Mouse (Mus musculus) hindbrain, embryonic 14.5 days (tissue): Measurements from ENCODE around the gene Vps53. TPM values are rescaled to one million over a fixed set of nuclear protein-coding genes. Genes with fewer than 3 reads are reported as not detected.

Experiments used
- ATAC-seq: fragments of 200-750 bp; cut with Nextera tagmentation; 2 replicates; pipeline ENCODE4 v1.8.0; 2017; ENCODE audit warnings: moderate number of reproducible peaks, mild to moderate bottlenecking, moderate TSS enrichment, moderate library complexity; ENCODE audit not compliant: low FRiP score
- DNase-seq: peaks from one replicate; pipeline ENCODE4 v3.0.0-alpha.2; 2015; ENCODE audit warnings: low spot score
- H3K27ac ChIP-seq: fragments of 300-500 bp; sonication (generic); 2 replicates; pipeline ENCODE4 v1.5.1; 2014; ENCODE audit warnings: mild to moderate bottlenecking, moderate library complexity
- H3K27me3 ChIP-seq: fragments of 300-500 bp; sonication (generic); 2 replicates; pipeline ENCODE4 v1.6.1; 2014; ENCODE audit warnings: mild to moderate bottlenecking, low read length, mixed read lengths; ENCODE audit not compliant: control insufficient read depth, insufficient read depth
- H3K36me3 ChIP-seq: fragments of 300-500 bp; sonication (generic); replicated peaks from 2 replicates; pipeline ENCODE4 v1.6.1; 2014; ENCODE audit not compliant: control insufficient read depth, insufficient read depth
- H3K4me1 ChIP-seq: fragments of 300-500 bp; sonication (generic); replicated peaks from 2 replicates; pipeline ENCODE4 v1.6.1; 2014; ENCODE audit warnings: antibody characterized with exemption, low read length, mixed read lengths; ENCODE audit not compliant: control insufficient read depth, insufficient read depth
- H3K4me2 ChIP-seq: fragments of 300-500 bp; sonication (generic); replicated peaks from 2 replicates; pipeline ENCODE4 v1.6.1; 2014; ENCODE audit warnings: mild to moderate bottlenecking, moderate library complexity
- H3K4me3 ChIP-seq: fragments of 300-500 bp; sonication (generic); replicated peaks from 2 replicates; pipeline ENCODE4 v1.5.1; 2014; ENCODE audit warnings: mild to moderate bottlenecking, low read length
- H3K9ac ChIP-seq: fragments of 300-500 bp; sonication (generic); 2 replicates; pipeline ENCODE4 v1.6.1; 2014
- H3K9me3 ChIP-seq: fragments of 300-500 bp; sonication (generic); 2 replicates; pipeline ENCODE4 v1.6.1; 2016; ENCODE audit warnings: low read length; ENCODE audit not compliant: control insufficient read depth
- WGBS: fragments of 180-500 bp; shearing (Covaris S2); extraction: QIAGEN DNeasy Blood & Tissue Kit; methylation state at CpG from one replicate; pipeline ENCODE4 v1.1.7; 2014; 5-methylcytosine and 5-hydroxymethylcytosine counted together
- polyA plus RNA-seq: library from polyadenylated mRNA; unstranded; fragments of >200 nt; fragmentation: Nextera tagmentation; extraction: Ambion mirVana; gene quantifications from 2 replicates; pipeline ENCODE4 v1.2.1, GENCODE M21; 2014

Gene Vps53
- polyA plus RNA-seq, 1 experiment from 2014 or later, result 67.0 TPM

- ATAC-seq, result no peak
- Histone ChIP-seq H3K36me3 (0 out of 2 replicates have a peak, but pooled peaks cover 7% of the 10 kb centered on the region), H3K4me1 (peaks cover 12% of the 10 kb centered on the region), H3K9me3 (no peaks in the 10 kb centered on the region), H3K9ac (no peak overlapping the region), H3K27ac (no peak overlapping the region), H3K4me2 (no peak overlapping the region), H3K4me3 (no peak overlapping the region), H3K27me3 (no peaks in the 10 kb centered on the region)
- 87% methylated on average over 3 of the region's 3 CpGs for WGBS
- no peak for DNase-seq
These were observed 140.0 kb downstream of the Vps53 start for GRCm38 (mm10) chr11:76039271-76040053.

GRCm38 (mm10) chr11:76037581-76038294 is 141.7 kb downstream of the Vps53 start:
- no peak overlapping the region for H3K4me2 ChIP-seq
- H3K27me3 ChIP-seq, result no peaks in the 10 kb centered on the region
- 0 out of 2 replicates have a peak, but pooled peaks cover 7% of the 10 kb centered on the region for H3K4me1 ChIP-seq
- H3K9me3 ChIP-seq, result no peaks in the 10 kb centered on the region
- H3K27ac ChIP-seq, result no peak overlapping the region
- 63% methylated on average over 6 of the region's 6 CpGs for WGBS
- H3K36me3 ChIP-seq, result no peaks in the 10 kb centered on the region
- H3K4me3 ChIP-seq, result no peak overlapping the region
- no peak for DNase-seq
- ATAC-seq, result no peak
- no peak overlapping the region for H3K9ac ChIP-seq

DNA sequence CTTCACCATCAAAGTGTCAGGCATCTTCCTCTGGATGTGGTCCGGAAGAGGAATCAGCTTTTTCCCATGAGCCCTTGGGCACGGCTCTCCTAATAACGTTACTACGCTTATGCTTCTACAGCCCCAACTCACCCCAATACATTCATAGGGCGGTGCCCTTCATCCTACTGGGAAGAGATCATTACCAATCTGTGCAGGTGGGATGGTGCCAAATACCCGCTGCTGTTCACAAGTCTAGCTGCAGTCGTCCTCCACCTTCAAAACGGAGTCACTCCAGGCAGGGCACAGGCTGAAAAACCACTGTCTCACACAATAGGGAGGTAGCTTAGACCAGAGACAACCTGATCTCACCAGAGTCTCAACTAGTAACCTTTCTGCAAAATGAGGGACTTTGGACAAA is 144.3 kb downstream of the Vps53 start:
- Histone ChIP-seq H3K4me2 (no peak overlapping the region), H3K36me3 (no peaks in the 10 kb centered on the region), H3K27me3 (no peaks in the 10 kb centered on the region), H3K4me1 (no peaks in the 10 kb centered on the region), H3K27ac (no peak overlapping the region), H3K9me3 (no peaks in the 10 kb centered on the region), H3K4me3 (no peak overlapping the region), H3K9ac (no peak overlapping the region)
- 83% methylated on average over 8 of the region's 8 CpGs for WGBS
- no peak for DNase-seq
- ATAC-seq, result no peak

GRCm38 (mm10) chr11:76033836-76034235 is 145.6 kb downstream of the Vps53 start:
- Histone ChIP-seq H3K4me1 (no peaks in the 10 kb centered on the region), H3K27ac (no peak overlapping the region), H3K4me3 (no peak overlapping the region), H3K9ac (no peak overlapping the region), H3K4me2 (no peak overlapping the region), H3K9me3 (no peaks in the 10 kb centered on the region), H3K27me3 (no peaks in the 10 kb centered on the region), H3K36me3 (no peaks in the 10 kb centered on the region)
- 54% methylated on average over 4 of the region's 4 CpGs for WGBS
- DNase-seq (no peak), ATAC-seq (no peak)

GRCm38 (mm10) chr11:76033359-76033758 is 146.1 kb downstream of the Vps53 start:
- no peak overlapping the region for H3K9ac ChIP-seq
- H3K36me3 ChIP-seq, result no peaks in the 10 kb centered on the region
- H3K9me3 ChIP-seq, result no peaks in the 10 kb centered on the region
- H3K4me2 ChIP-seq, result no peak overlapping the region
- ATAC-seq (no peak), DNase-seq (no peak)
- WGBS, result 81% methylated on average over 6 of the region's 6 CpGs
- no peak overlapping the region for H3K4me3 ChIP-seq
- no peak overlapping the region for H3K27ac ChIP-seq
- no peaks in the 10 kb centered on the region for H3K27me3 ChIP-seq
- no peaks in the 10 kb centered on the region for H3K4me1 ChIP-seq

GRCm38 (mm10) chr11:76028072-76028465 is 151.4 kb downstream of the Vps53 start:
- peak overlapping the region; percentile 95 for H3K4me2 ChIP-seq
- 6% methylated on average over 11 of the region's 14 CpGs for WGBS

GRCm38 (mm10) chr11:76027139-76028071 is 152.0 kb downstream of the Vps53 start, which contains the start of gene Rflnb:
Gene Rflnb (minus strand): TSS chr11:76027782.
- Histone ChIP-seq H3K9me3 (no peaks in the 10 kb centered on the region), H3K27me3 (no peaks in the 10 kb centered on the region), H3K36me3 (no peaks in the 10 kb centered on the region), H3K27ac (0 out of 2 replicates have a peak within 1 kb of the TSS, but pooled peaks have one; percentile 20), H3K4me1 (peaks cover 7% of the 10 kb centered on the region; the same call in 1 of the 2 replicates), H3K9ac (peak within 1 kb of the TSS; percentile 65), H3K4me2 (peak within 1 kb of the TSS; percentile 95), H3K4me3 (peak within 1 kb of the TSS; percentile 64)
- WGBS, result under 1% methylated on average over 103 of the region's 112 CpGs
- peak; percentile 69 for DNase-seq
- peak; percentile 81 for ATAC-seq

More at GRCm38 (mm10) chr11:76028072-76028465, 151.4 kb downstream of the Vps53 start:
- Histone ChIP-seq H3K9me3 (no peaks in the 10 kb centered on the region), H3K27me3 (no peaks in the 10 kb centered on the region), H3K4me1 (peaks cover 7% of the 10 kb centered on the region; the same call in 1 of the 2 replicates), H3K4me3 (peak overlapping the region; percentile 64), H3K36me3 (no peaks in the 10 kb centered on the region), H3K9ac (peak overlapping the region; percentile 65), H3K27ac (no peak overlapping the region)
- DNase-seq (no peak), ATAC-seq (peak; percentile 36; the same call in 1 of the 2 replicates)

GRCm38 (mm10) chr11:76026527-76027138 is 152.8 kb downstream of the Vps53 start:
- H3K27ac ChIP-seq, result no peak overlapping the region
- peak overlapping the region; percentile 65 for H3K9ac ChIP-seq
- DNase-seq, result no peak
- no peaks in the 10 kb centered on the region for H3K27me3 ChIP-seq
- peak; percentile 9; the same call in 1 of the 2 replicates for ATAC-seq
- H3K4me3 ChIP-seq, result peak overlapping the region; percentile 64
- WGBS, result 2% methylated on average over 13 of the region's 14 CpGs
- H3K4me2 ChIP-seq, result peak overlapping the region; percentile 95
- H3K36me3 ChIP-seq, result no peaks in the 10 kb centered on the region
- H3K9me3 ChIP-seq, result no peaks in the 10 kb centered on the region
- H3K4me1 ChIP-seq, result peaks cover 7% of the 10 kb centered on the region; the same call in 1 of the 2 replicates
